In the genomic region with DNA sequence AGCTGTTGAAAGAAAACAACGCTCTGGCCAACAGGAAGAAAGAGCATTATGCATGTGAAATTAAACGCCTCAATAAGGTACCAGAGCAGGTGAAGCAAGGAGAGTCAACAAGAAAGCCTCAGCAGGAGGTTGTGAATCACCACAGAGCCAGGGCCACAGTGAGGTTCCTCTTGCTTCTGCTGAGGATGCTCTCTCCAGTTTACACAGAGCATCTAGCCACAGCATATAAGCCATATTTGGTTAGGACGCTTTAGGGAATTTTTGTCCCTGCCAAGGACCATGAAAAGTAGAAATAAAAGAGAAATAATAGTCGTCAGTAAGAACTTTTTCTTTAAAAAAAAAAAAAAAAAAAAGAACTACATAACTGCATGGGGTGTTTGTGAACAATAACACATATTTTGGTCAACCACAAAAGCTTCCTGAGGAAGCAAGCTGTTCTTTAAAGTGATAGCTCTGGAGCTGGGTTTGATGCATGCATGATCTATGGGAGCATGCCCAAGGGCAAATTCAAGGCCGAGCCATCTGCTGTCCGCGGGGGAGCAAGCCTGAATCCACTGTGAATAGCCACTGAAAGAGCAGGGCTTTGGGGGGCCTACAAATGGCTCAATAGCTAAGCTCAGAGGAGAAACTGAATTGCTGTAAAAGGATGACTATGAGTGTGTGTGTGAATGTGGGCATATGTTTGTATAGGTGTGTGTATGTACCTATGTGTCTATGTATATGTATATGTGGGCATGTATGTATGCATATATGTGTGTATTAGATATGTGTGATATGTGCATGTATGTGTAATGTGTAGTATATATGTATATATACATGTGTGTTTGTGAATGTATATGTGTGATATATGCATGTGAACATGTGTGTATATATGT, we compare ENCODE assay signal across 10 mouse cellular contexts.
A peak's percentile ranks its signal among the peaks of the same experiment; 100 is the strongest.
DNase-seq lines count a peak whose midpoint lies in the region; ATAC-seq and TF ChIP-seq lines count a peak whose summit lies in the region.
"Had no signal": no experiment of that assay in that cellular context is flagged by ENCODE, and none has a peak within 500 bp of the region (broad histone marks: within the 10 kb centered on the region; RNA-seq: fewer than 3 reads in every experiment).

No protein-coding gene starts in this region.

- H3K27me3 ChIP-seq in midbrain, embryonic 11.5 days (ENCODE audit: control insufficient read depth, insufficient read depth, low read length) = no peaks in the 10 kb centered on the region
- no peaks in the 10 kb centered on the region for H3K27me3 ChIP-seq in midbrain, postnatal 0 days (ENCODE audit: insufficient read depth, low read length)
- H3K27me3 ChIP-seq in heart, embryonic 11.5 days (ENCODE audit: control insufficient read depth, insufficient read depth, low read length) = no peaks in the 10 kb centered on the region
- H3K27me3 ChIP-seq: intestine, embryonic 15.5 days; limb, embryonic 13.5 days had no signal

- TF ChIP-seq CTCF in midbrain, postnatal 0 days (IDR thresholded peaks at IDR 0.05) = no peak

- DNase-seq in midbrain, embryonic 11.5 days (ENCODE audit: low spot score, missing footprints) = no peak
- DNase-seq in midbrain, postnatal 0 days (ENCODE audit: low spot score) = no peak
- DNase-seq in T-cell, adult 2 months (ENCODE audit: low spot score) = peak; percentile 51
- peak; percentile 31 for DNase-seq in mesoderm, embryonic 11.5 days (ENCODE audit: low read depth, low spot score)
- no peak for DNase-seq in left cerebral cortex, adult 18-20 months (ENCODE audit: low spot score in 2 of 2)
- DNase-seq: right cerebral cortex, adult 18-20 months had no signal

- 21% methylated on average over 7 of the region's 7 CpGs for WGBS in midbrain, embryonic 11.5 days
- WGBS in midbrain, postnatal 0 days = 23% methylated on average over 7 of the region's 7 CpGs
- whole genome bisulfite sequencing in heart, embryonic 11.5 days (ENCODE audit: insufficient replicate concordance) = 48% methylated on average over 7 of the region's 7 CpGs

- ATAC-seq in midbrain, embryonic 11.5 days (ENCODE audit: low FRiP score) = peak; percentile 68; the same call in 1 of the 2 replicates
- no peak for ATAC-seq in midbrain, postnatal 0 days (ENCODE audit: low FRiP score)
- ATAC-seq in CD4-positive, CD25-positive, alpha-beta regulatory T cell, adult 4 months = peak; percentile 67
- no peak for ATAC-seq in heart, embryonic 11.5 days (replicated peaks; ENCODE audit: insufficient number of reproducible peaks, low FRiP score, low TSS enrichment)
- ATAC-seq: intestine, embryonic 15.5 days had no signal

- no peak overlapping the region for H3K4me3 ChIP-seq in midbrain, embryonic 11.5 days (ENCODE audit: low read depth, low read length)
- H3K4me3 ChIP-seq in midbrain, postnatal 0 days (ENCODE audit: low read depth, low read length) = no peak overlapping the region
- H3K4me3 ChIP-seq in heart, embryonic 11.5 days (ENCODE audit: low read depth, low read length) = no peak overlapping the region
- H3K4me3 ChIP-seq: intestine, embryonic 15.5 days; limb, embryonic 13.5 days had no signal

- H3K9ac ChIP-seq in midbrain, embryonic 11.5 days (ENCODE audit: low read length) = no peak overlapping the region
- no peak overlapping the region for H3K9ac ChIP-seq in midbrain, postnatal 0 days (replicated peaks; ENCODE audit: low read length, poor library complexity, severe bottlenecking)
- no peak overlapping the region for H3K9ac ChIP-seq in heart, embryonic 11.5 days (ENCODE audit: low read depth, low read length)
- H3K9ac ChIP-seq: intestine, embryonic 15.5 days; limb, embryonic 13.5 days had no signal

- H3K4me1 ChIP-seq in midbrain, embryonic 11.5 days (ENCODE audit: control insufficient read depth, insufficient read depth, low read length) = no peaks in the 10 kb centered on the region
- H3K4me1 ChIP-seq in midbrain, postnatal 0 days (ENCODE audit: insufficient read depth, low read length) = no peaks in the 10 kb centered on the region; the same call in 1 of the 2 replicates
- no peaks in the 10 kb centered on the region for H3K4me1 ChIP-seq in heart, embryonic 11.5 days (ENCODE audit: control insufficient read depth, insufficient read depth, low read length)
- H3K4me1 ChIP-seq: intestine, embryonic 15.5 days; limb, embryonic 13.5 days had no signal

- peak overlapping the region; percentile 35; the same call in 1 of the 2 replicates for H3K27ac ChIP-seq in midbrain, embryonic 11.5 days (ENCODE audit: low read depth, low read length)
- H3K27ac ChIP-seq in midbrain, postnatal 0 days (ENCODE audit: low read depth, low read length) = no peak overlapping the region
- H3K27ac ChIP-seq in heart, embryonic 11.5 days (ENCODE audit: low read depth, low read length) = no peak overlapping the region
- H3K27ac ChIP-seq: intestine, embryonic 15.5 days; limb, embryonic 13.5 days had no signal

- no peak overlapping the region for H3K4me2 ChIP-seq in midbrain, embryonic 11.5 days
- H3K4me2 ChIP-seq in midbrain, postnatal 0 days (ENCODE audit: low read depth, low read length, poor library complexity, severe bottlenecking) = no peak overlapping the region
- H3K4me2 ChIP-seq in heart, embryonic 11.5 days = no peak overlapping the region
- H3K4me2 ChIP-seq: intestine, embryonic 15.5 days; limb, embryonic 13.5 days had no signal

- no peaks in the 10 kb centered on the region for H3K9me3 ChIP-seq in midbrain, embryonic 11.5 days (ENCODE audit: control insufficient read depth, low read length)
- no peaks in the 10 kb centered on the region for H3K9me3 ChIP-seq in midbrain, postnatal 0 days (ENCODE audit: low read length)
- no peaks in the 10 kb centered on the region for H3K9me3 ChIP-seq in heart, embryonic 11.5 days (replicated peaks; ENCODE audit: control insufficient read depth, low read length)
- H3K9me3 ChIP-seq: intestine, embryonic 15.5 days; limb, embryonic 13.5 days had no signal

- H3K36me3 ChIP-seq in midbrain, embryonic 11.5 days (ENCODE audit: control insufficient read depth, insufficient read depth, low read length) = no peaks in the 10 kb centered on the region
- H3K36me3 ChIP-seq in midbrain, postnatal 0 days (ENCODE audit: insufficient read depth, low read length) = no peaks in the 10 kb centered on the region
- H3K36me3 ChIP-seq in heart, embryonic 11.5 days (ENCODE audit: control insufficient read depth, insufficient read depth, low read length) = no peaks in the 10 kb centered on the region
- H3K36me3 ChIP-seq: intestine, embryonic 15.5 days; limb, embryonic 13.5 days had no signal

Comparison
In these comparisons a context has a peak if more than half of its experiments do, and no peak if none do; other contexts are left out.
1. ATAC-seq: peak in midbrain, embryonic 11.5 days (single experiment) and CD4-positive, CD25-positive, alpha-beta regulatory T cell, adult 4 months (single experiment); none in midbrain, postnatal 0 days (single experiment) and heart, embryonic 11.5 days (single experiment).
2. DNase-seq: peak in T-cell, adult 2 months (single experiment) and mesoderm, embryonic 11.5 days (single experiment); none in midbrain, embryonic 11.5 days (single experiment), midbrain, postnatal 0 days (single experiment) and left cerebral cortex, adult 18-20 months (0 of 2).